Mouse (Mus musculus) kidney, embryonic 15.5 days (tissue): ENCODE measurements around the gene Zfyve27. TPM values are rescaled to one million over a fixed set of nuclear protein-coding genes. Genes with fewer than 3 reads are reported as not detected.

Experiments used
- ATAC-seq: fragments of 200-750 bp; cut with Nextera tagmentation; replicated peaks from 2 replicates; pipeline ENCODE4 v1.8.0; 2017; ENCODE audit warnings: moderate TSS enrichment; ENCODE audit not compliant: low FRiP score
- H3K27ac ChIP-seq: fragments of 300-500 bp; sonication (generic); 2 replicates; pipeline ENCODE4 v1.5.1; 2015; ENCODE audit warnings: mild to moderate bottlenecking, inconsistent platforms
- H3K27me3 ChIP-seq: fragments of 300-500 bp; sonication (generic); 2 replicates; pipeline ENCODE4 v1.6.1; 2015; ENCODE audit warnings: inconsistent platforms
- H3K36me3 ChIP-seq: fragments of 300-500 bp; sonication (generic); 2 replicates; pipeline ENCODE4 v1.6.1; 2015; ENCODE audit warnings: inconsistent platforms
- H3K4me1 ChIP-seq: fragments of 300-500 bp; sonication (generic); 2 replicates; pipeline ENCODE4 v1.6.1; 2015; ENCODE audit warnings: inconsistent platforms
- H3K4me2 ChIP-seq: fragments of 300-500 bp; sonication (generic); 2 replicates; pipeline ENCODE4 v1.6.1; 2015; ENCODE audit warnings: moderate library complexity, mild to moderate bottlenecking, inconsistent platforms
- H3K4me3 ChIP-seq: fragments of 300-500 bp; sonication (generic); replicated peaks from 2 replicates; pipeline ENCODE4 v1.5.1; 2015; ENCODE audit warnings: mild to moderate bottlenecking, inconsistent platforms
- H3K9ac ChIP-seq: fragments of 300-500 bp; sonication (generic); 2 replicates; pipeline ENCODE4 v1.6.1; 2015; ENCODE audit warnings: mild to moderate bottlenecking, inconsistent platforms
- H3K9me3 ChIP-seq: fragments of 300-500 bp; sonication (generic); replicated peaks from 2 replicates; pipeline ENCODE4 v1.6.1; 2016; ENCODE audit warnings: inconsistent platforms
- WGBS: fragments of 180-500 bp; shearing (Covaris S2); methylation state at CpG from one replicate; pipeline ENCODE4 v1.1.7; 2015; ENCODE audit warnings: mixed read lengths; 5-methylcytosine and 5-hydroxymethylcytosine counted together
- polyA plus RNA-seq: library from polyadenylated mRNA; unstranded; fragments of >200 nt; fragmentation: Nextera tagmentation; extraction: Ambion mirVana; gene quantifications from 2 replicates; pipeline ENCODE4 v1.2.1, GENCODE M21; 2015

The Zfyve27 gene
- polyA plus RNA-seq, 1 experiment from 2014 or later: 29.4 TPM

GRCm38 (mm10) chr19:42164188-42164587 is 437 bp downstream of the Zfyve27 start:
- H3K4me3 ChIP-seq: no peak overlapping the region
- peak overlapping the region; percentile 5 for H3K4me2 ChIP-seq
- H3K4me1 ChIP-seq: peaks cover 32% of the 10 kb centered on the region
- peak overlapping the region; percentile 52; the same call in 1 of the 2 replicates for H3K27ac ChIP-seq
- no peak overlapping the region for H3K9ac ChIP-seq
- H3K27me3 ChIP-seq: peaks cover 23% of the 10 kb centered on the region
- H3K9me3 ChIP-seq: no peaks in the 10 kb centered on the region
- no peaks in the 10 kb centered on the region for H3K36me3 ChIP-seq
- ATAC-seq: no peak
- WGBS: 11% methylated on average over 7 of the region's 7 CpGs

DNA sequence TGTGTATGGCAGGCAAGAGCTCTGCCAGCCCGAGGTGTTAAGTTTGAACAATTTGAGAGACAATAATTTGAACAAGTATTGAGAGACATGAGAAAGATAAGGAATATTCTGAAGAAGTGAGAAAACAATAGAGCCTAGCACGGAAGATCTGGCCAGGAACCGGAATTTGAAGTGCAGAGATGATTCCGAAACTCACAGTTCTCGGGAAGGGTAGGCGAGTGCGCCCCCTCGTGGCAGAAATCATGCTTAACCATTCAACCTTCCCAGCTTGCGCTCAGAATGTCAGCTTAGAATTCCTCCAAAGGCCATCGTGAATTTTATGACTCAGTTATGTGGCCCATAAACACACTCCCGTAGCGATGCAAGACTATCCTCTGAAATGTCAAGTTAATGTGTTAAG is 2.4 kb downstream of the Zfyve27 start:
- H3K9ac ChIP-seq: no peak overlapping the region

DNA sequence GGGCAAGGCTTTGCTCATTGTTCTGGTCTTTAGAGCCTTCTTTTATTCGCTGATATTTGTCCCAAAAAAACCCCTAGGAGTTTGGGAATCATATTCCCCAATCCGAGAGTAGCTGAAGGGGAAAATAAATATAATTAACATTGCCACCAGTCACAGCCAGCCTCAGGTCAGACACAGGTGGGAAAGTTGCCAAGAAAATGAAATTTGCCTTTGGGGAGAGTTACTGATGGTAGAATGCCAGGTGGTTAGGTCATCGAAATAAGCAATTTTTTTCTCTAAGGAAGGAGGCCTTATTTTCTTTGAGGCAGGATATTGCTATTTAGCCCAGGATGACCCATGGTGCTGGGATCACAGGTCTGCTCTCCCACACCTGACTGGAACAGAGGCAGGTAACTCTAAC is 3.0 kb downstream of the Zfyve27 start:
- Histone ChIP-seq H3K9me3 (no peaks in the 10 kb centered on the region), H3K36me3 (no peaks in the 10 kb centered on the region)

More for the DNA sequence above, 2.4 kb downstream of the Zfyve27 start:
- Histone ChIP-seq H3K9me3 (no peaks in the 10 kb centered on the region), H3K27me3 (peaks cover 24% of the 10 kb centered on the region), H3K4me1 (peaks cover 47% of the 10 kb centered on the region), H3K4me3 (peak overlapping the region; percentile 26), H3K4me2 (peak overlapping the region; percentile 51), H3K36me3 (no peaks in the 10 kb centered on the region), H3K27ac (no peak overlapping the region)
- no peak for ATAC-seq
- WGBS: 4% methylated on average over 12 of the region's 12 CpGs

DNA sequence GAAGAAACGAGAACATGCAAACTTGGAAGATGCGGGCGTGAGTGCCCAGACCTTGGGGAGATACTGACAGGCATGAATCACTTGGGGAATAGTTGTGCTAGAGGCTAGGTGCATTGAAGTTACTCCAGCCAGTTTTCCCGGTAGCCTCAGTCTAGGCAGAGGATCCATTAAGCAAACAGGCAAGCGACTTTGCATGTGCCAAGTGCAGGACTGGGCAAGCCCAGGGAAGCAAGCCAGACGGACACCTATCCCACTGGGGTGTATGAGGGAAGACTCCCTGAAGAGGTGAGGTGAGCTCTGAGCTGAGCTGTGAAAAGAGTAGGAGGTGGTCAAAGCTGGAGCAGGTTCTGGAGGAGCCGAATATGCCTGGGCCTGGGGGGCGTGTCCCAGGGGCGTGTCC is 3.7 kb downstream of the Zfyve27 start:
- Histone ChIP-seq H3K4me2 (no peak overlapping the region), H3K36me3 (no peaks in the 10 kb centered on the region), H3K9ac (no peak overlapping the region), H3K4me3 (no peak overlapping the region), H3K4me1 (peaks cover 58% of the 10 kb centered on the region), H3K27ac (no peak overlapping the region), H3K9me3 (no peaks in the 10 kb centered on the region), H3K27me3 (peaks cover 24% of the 10 kb centered on the region)
- no peak for ATAC-seq
- WGBS: 60% methylated on average over 9 of the region's 9 CpGs

More for the DNA sequence above, 3.0 kb downstream of the Zfyve27 start:
- Histone ChIP-seq H3K27me3 (peaks cover 24% of the 10 kb centered on the region), H3K27ac (no peak overlapping the region), H3K9ac (no peak overlapping the region), H3K4me3 (no peak overlapping the region), H3K4me1 (peaks cover 54% of the 10 kb centered on the region), H3K4me2 (no peak overlapping the region)
- ATAC-seq: no peak
- WGBS: 53% methylated on average over 3 of the region's 3 CpGs

GRCm38 (mm10) chr19:42169322-42169975 is 5.7 kb downstream of the Zfyve27 start:
- ATAC-seq: peak; percentile 7; the same call in 1 of the 2 replicates
- 54% methylated on average over 10 of the region's 10 CpGs for WGBS
- peaks cover 50% of the 10 kb centered on the region for H3K4me1 ChIP-seq
- no peaks in the 10 kb centered on the region for H3K9me3 ChIP-seq
- H3K27ac ChIP-seq: peak overlapping the region; percentile 79
- H3K27me3 ChIP-seq: peaks cover 24% of the 10 kb centered on the region
- H3K9ac ChIP-seq: 0 out of 2 replicates have a peak overlapping the region, but pooled peaks have one; percentile 14
- H3K4me3 ChIP-seq: peak overlapping the region; percentile 82; the same call in 1 of the 2 replicates
- peak overlapping the region; percentile 81 for H3K4me2 ChIP-seq
- no peaks in the 10 kb centered on the region for H3K36me3 ChIP-seq

DNA sequence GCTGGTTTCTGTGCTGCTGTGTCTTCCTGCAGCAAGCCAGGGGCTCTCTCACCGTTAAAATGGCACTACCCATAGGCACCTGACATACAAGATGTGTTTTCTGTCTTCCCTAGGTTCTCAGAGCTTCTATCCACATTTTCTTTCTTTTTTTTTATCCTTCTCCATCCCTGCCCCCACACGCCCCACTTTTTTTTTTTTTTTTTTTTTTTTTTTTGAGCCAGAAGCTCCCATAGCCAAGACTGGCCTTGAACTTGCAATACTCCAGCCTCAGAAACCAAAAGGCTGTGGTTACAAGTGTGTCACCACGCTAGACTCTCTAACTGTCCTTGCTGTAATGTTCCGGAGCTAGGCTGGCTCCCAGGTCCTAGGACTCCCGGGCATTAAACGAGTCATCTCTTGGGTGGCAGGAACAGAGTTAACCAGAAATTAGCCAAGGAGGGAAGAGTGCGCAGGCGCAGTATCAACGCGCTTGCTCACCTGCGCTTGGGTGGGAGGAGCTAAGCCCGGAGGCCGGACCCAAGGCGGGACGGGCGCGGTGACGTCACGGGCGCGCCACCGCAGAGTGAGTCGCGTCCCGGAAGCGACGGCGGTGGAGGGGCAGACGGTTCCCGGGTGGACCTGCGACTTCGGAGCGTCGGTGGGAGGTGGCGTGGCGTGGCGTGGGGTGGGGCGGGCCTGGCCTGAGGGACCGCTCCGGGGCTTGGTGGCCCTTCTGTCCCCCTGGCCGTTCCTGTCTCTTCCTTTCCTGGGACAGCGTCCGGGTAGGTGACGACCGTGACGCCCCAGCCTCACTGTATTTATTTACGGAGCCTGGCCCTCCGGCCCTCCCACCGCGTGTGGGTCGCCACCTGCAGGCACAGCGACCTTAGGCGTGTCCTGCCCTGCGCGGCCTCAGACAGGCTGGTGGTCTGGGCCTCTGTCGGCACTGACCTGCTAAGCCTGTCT is 6.5 kb downstream of the Zfyve27 start:
- ATAC-seq: peak; percentile 89
- 2% methylated on average over 49 of the region's 56 CpGs for WGBS
- peaks cover 48% of the 10 kb centered on the region for H3K4me1 ChIP-seq
- peak overlapping the region; percentile 79 for H3K27ac ChIP-seq
- peak overlapping the region; percentile 81 for H3K4me2 ChIP-seq
- peak overlapping the region; percentile 82 for H3K4me3 ChIP-seq
- H3K27me3 ChIP-seq: peaks cover 24% of the 10 kb centered on the region
- peak overlapping the region; percentile 81 for H3K9ac ChIP-seq
- no peaks in the 10 kb centered on the region for H3K36me3 ChIP-seq
- no peaks in the 10 kb centered on the region for H3K9me3 ChIP-seq

DNA sequence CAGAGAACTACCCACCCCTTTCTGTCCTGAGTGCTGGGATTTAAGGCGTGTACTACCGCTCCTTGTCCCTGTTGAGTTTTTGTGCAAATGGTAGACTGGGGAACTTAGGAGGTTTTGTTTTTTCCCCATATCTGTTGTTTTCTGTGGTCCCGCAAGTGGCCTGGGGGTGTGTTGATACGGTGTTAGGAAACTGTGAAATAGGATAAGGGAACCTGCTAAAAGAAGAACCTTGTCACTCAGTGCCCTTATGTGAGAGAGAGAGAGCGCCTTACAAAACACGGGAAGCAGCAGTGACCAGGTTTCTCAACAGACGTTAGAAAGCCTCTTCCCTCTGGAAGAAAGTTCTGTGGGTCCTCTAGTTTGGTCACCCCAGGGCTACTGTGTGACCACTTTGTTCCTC is 13.1 kb downstream of the Zfyve27 start:
- no peak for ATAC-seq
- 86% methylated on average over 7 of the region's 7 CpGs for WGBS
- Histone ChIP-seq H3K4me1 (peaks cover 4% of the 10 kb centered on the region), H3K9me3 (no peaks in the 10 kb centered on the region), H3K27me3 (no peaks in the 10 kb centered on the region), H3K4me2 (no peak overlapping the region), H3K9ac (no peak overlapping the region), H3K27ac (no peak overlapping the region), H3K4me3 (no peak overlapping the region), H3K36me3 (peaks cover 38% of the 10 kb centered on the region)

DNA sequence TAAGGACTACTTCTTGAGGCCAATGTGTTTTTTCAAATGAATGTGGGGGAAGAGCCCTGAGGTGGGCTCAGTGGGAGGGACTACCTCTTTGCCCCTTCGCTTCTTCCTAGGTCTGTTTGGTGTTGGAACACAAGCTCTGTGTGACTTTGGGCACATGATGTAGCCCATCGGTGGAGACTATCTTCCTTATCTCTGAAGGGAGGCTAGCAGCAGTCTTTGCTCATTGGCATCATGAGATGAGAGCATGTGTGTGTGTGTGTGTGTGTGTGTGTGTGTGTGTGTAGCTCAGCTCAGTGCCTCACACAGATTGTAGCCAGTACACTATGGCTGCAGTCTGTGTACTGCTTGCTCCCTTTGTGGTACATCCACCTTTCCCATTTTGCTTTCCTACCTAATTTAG is 13.7 kb downstream of the Zfyve27 start:
- no peak overlapping the region for H3K27ac ChIP-seq
- no peaks in the 10 kb centered on the region for H3K4me1 ChIP-seq
- peaks cover 42% of the 10 kb centered on the region for H3K36me3 ChIP-seq
- no peaks in the 10 kb centered on the region for H3K27me3 ChIP-seq
- H3K4me3 ChIP-seq: no peak overlapping the region
- H3K4me2 ChIP-seq: no peak overlapping the region
- ATAC-seq: no peak
- no peaks in the 10 kb centered on the region for H3K9me3 ChIP-seq
- no peak overlapping the region for H3K9ac ChIP-seq
- 83% methylated on average over 2 of the region's 2 CpGs for WGBS

DNA sequence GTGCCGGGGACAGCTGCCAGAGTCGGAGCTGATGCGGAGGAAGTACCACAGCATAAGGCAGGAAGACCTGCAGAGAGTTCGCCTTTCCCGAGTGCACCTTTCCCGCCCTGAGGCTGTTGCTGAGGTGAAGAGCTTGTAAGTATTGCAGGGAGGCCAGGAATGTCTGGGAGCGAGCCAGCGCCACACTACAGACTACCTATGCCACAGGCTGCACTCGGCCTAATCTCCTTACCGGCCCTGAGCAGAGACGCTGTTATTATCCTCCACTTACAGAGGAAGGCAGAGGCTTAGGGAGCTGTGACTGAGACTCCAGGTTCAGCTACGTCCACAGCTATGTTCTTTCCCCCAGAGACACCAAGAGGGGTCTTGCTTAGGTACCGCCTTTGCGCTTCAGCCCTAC is 15.6 kb downstream of the Zfyve27 start:
- H3K36me3 ChIP-seq: peaks cover 61% of the 10 kb centered on the region
- H3K27ac ChIP-seq: no peak overlapping the region
- ATAC-seq: no peak
- no peaks in the 10 kb centered on the region for H3K27me3 ChIP-seq
- H3K4me1 ChIP-seq: no peaks in the 10 kb centered on the region
- H3K9me3 ChIP-seq: no peaks in the 10 kb centered on the region
- 92% methylated on average over 14 of the region's 14 CpGs for WGBS
- H3K4me2 ChIP-seq: no peak overlapping the region
- H3K9ac ChIP-seq: no peak overlapping the region
- no peak overlapping the region for H3K4me3 ChIP-seq

DNA sequence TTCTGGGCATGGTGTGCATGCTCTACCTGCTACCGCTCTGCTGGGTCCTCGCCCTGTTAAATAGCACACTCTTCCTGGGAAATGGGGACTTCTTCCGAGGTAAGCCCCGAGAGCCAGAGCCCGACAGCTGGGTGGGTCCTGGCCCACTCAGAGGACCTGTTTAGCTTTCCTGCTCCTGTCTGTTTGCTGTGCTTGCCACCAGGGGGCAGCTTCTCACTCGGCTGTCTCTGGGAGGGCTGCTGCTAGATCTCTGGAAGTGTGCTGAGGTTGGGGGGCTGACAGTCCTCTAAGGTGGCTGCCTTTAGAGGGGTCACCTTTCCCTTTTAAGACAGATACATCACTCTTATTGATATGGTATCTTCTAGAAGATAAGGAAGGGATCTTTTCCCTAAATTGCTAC is 18.9 kb downstream of the Zfyve27 start:
- no peaks in the 10 kb centered on the region for H3K9me3 ChIP-seq
- no peak overlapping the region for H3K4me3 ChIP-seq
- 72% methylated on average over 6 of the region's 6 CpGs for WGBS
- H3K36me3 ChIP-seq: peaks cover 78% of the 10 kb centered on the region
- H3K4me1 ChIP-seq: no peaks in the 10 kb centered on the region
- no peak overlapping the region for H3K27ac ChIP-seq
- no peak overlapping the region for H3K9ac ChIP-seq
- H3K27me3 ChIP-seq: no peaks in the 10 kb centered on the region
- no peak for ATAC-seq
- no peak overlapping the region for H3K4me2 ChIP-seq

DNA sequence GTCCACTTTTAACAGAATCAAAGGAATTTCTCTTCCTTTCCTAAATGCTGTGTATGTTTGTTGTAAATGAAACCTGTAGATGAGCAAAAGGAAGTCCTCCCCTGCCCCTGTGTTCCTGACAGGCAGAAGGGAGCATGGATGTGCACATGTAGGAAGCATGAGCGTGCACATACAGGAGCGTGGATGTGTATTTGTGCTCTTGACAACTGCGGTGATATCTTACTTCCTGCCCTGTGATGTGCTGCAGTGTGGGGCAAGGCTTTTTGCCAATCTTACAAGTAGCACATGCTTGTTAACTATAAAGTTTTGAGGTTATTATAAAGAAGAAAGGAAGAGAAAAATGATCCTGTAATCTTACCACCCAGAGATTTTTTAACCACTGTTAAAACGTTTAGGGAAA is 26.0 kb downstream of the Zfyve27 start:
- Histone ChIP-seq H3K4me3 (no peak overlapping the region), H3K4me2 (no peak overlapping the region), H3K27ac (no peak overlapping the region), H3K9me3 (no peaks in the 10 kb centered on the region), H3K4me1 (no peaks in the 10 kb centered on the region), H3K27me3 (no peaks in the 10 kb centered on the region), H3K9ac (no peak overlapping the region), H3K36me3 (peaks cover 63% of the 10 kb centered on the region)
- WGBS: 69% methylated on average over 4 of the region's 4 CpGs
- no peak for ATAC-seq

DNA sequence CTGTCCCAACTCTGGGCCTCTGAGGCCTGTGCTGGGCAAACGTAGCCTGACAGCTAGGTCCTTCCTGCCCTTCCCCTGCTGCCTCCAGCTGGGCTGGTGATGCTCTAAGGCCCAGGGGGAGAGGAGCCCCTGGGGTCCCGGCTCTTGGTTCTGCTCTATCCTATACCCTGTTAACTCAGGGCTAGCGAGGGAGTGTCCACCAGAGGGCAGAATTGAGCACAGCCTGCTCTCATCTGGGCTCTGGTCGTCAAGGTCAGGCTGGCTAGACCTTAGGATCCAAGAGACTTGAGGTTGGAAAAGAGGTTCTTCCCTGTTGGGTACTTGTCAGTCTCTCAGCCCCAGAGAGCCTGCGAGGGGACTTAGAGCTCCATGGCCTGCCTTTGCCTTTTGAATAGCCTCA is 26.7 kb downstream of the Zfyve27 start:
- H3K9ac ChIP-seq: no peak overlapping the region
- 21% methylated on average over 5 of the region's 5 CpGs for WGBS
- no peak for ATAC-seq

More for the DNA sequence above, 26.7 kb downstream of the Zfyve27 start:
- Histone ChIP-seq H3K9me3 (no peaks in the 10 kb centered on the region), H3K36me3 (peaks cover 55% of the 10 kb centered on the region), H3K4me1 (no peaks in the 10 kb centered on the region), H3K27me3 (no peaks in the 10 kb centered on the region), H3K4me3 (no peak overlapping the region), H3K4me2 (no peak overlapping the region), H3K27ac (no peak overlapping the region)
